Mouse (Mus musculus): Measurements from ENCODE around the gene Crat. TPM values are rescaled to one million over a fixed set of nuclear protein-coding genes. Genes with fewer than 3 reads are reported as not detected.

The Crat gene
- polyA plus RNA-seq, 1 experiment from 2014 or later = 37.4 TPM

- TF ChIP-seq CTCF (IDR thresholded peaks at IDR 0.05) (no peak), EP300 (IDR thresholded peaks at IDR 0.05) (no peak)
- 59% methylated on average over 10 of the region's 10 CpGs for WGBS
- Histone ChIP-seq H3K4me3 (ENCODE audit: low read depth, low read length) (no peak overlapping the region), H3K36me3 (ENCODE audit: insufficient read depth, low read length) (peaks cover 22% of the 10 kb centered on the region; the same call in 1 of the 2 replicates), H3K27me3 (replicated peaks; ENCODE audit: insufficient read depth, low read length) (no peaks in the 10 kb centered on the region), H3K9ac (replicated peaks; ENCODE audit: low read depth) (no peak overlapping the region), H3K4me1 (ENCODE audit: insufficient read depth, low read depth, low read length) (peaks cover 35% of the 10 kb centered on the region), H3K27ac (ENCODE audit: low read length) (peak overlapping the region; percentile 86), H3K4me2 (replicated peaks; ENCODE audit: low read depth, low read length) (no peak overlapping the region), H3K9me3 (ENCODE audit: low read length) (no peaks in the 10 kb centered on the region)
- ATAC-seq (peak; percentile 72), DNase-seq (ENCODE audit: low spot score) (peak; percentile 63)
Observed at GRCm38 (mm10) chr2:30446891-30447826, 31.5 kb upstream of the Crat start.

- Histone ChIP-seq H3K9ac (replicated peaks; ENCODE audit: low read depth) (no peak overlapping the region), H3K27ac (ENCODE audit: low read length) (peak overlapping the region; percentile 86), H3K4me3 (ENCODE audit: low read depth, low read length) (no peak overlapping the region), H3K36me3 (ENCODE audit: insufficient read depth, low read length) (peaks cover 22% of the 10 kb centered on the region; the same call in 1 of the 2 replicates), H3K4me2 (replicated peaks; ENCODE audit: low read depth, low read length) (no peak overlapping the region), H3K9me3 (ENCODE audit: low read length) (no peaks in the 10 kb centered on the region), H3K4me1 (ENCODE audit: insufficient read depth, low read depth, low read length) (peaks cover 42% of the 10 kb centered on the region), H3K27me3 (replicated peaks; ENCODE audit: insufficient read depth, low read length) (no peaks in the 10 kb centered on the region)
- WGBS = 36% methylated on average over 2 of the region's 2 CpGs
- peak; percentile 37; the same call in 1 of the 2 replicates for TF ChIP-seq EP300 (IDR thresholded peaks at IDR 0.05)
- TF ChIP-seq CTCF (IDR thresholded peaks at IDR 0.05) = no peak
- no peak; the same call in 1 of the 2 replicates for ATAC-seq
- peak; percentile 73 for DNase-seq (ENCODE audit: low spot score)
Observed at GRCm38 (mm10) chr2:30445312-30445711, 29.7 kb upstream of the Crat start.

- TF ChIP-seq EP300 (IDR thresholded peaks at IDR 0.05) (no peak), CTCF (IDR thresholded peaks at IDR 0.05) (no peak)
- no peak overlapping the region for H3K4me3 ChIP-seq (ENCODE audit: low read depth, low read length)
- ATAC-seq (no peak), DNase-seq (ENCODE audit: low spot score) (no peak)
- no peaks in the 10 kb centered on the region for H3K9me3 ChIP-seq (ENCODE audit: low read length)
- peaks cover 20% of the 10 kb centered on the region; the same call in 1 of the 2 replicates for H3K36me3 ChIP-seq (ENCODE audit: insufficient read depth, low read length)
- peak overlapping the region; percentile 98 for H3K27ac ChIP-seq (ENCODE audit: low read length)
- no peak overlapping the region for H3K4me2 ChIP-seq (replicated peaks; ENCODE audit: low read depth, low read length)
- H3K9ac ChIP-seq (replicated peaks; ENCODE audit: low read depth) = no peak overlapping the region
- peaks cover 42% of the 10 kb centered on the region for H3K4me1 ChIP-seq (ENCODE audit: insufficient read depth, low read depth, low read length)
- no peaks in the 10 kb centered on the region for H3K27me3 ChIP-seq (replicated peaks; ENCODE audit: insufficient read depth, low read length)
Observed at GRCm38 (mm10) chr2:30444450-30444849, 28.8 kb upstream of the Crat start.

GRCm38 (mm10) chr2:30444006-30444405, 28.4 kb upstream of the Crat start:
- no peak overlapping the region for H3K9ac ChIP-seq (replicated peaks; ENCODE audit: low read depth)
- H3K4me2 ChIP-seq (replicated peaks; ENCODE audit: low read depth, low read length) = no peak overlapping the region
- H3K4me1 ChIP-seq (ENCODE audit: insufficient read depth, low read depth, low read length) = peaks cover 42% of the 10 kb centered on the region

GRCm38 (mm10) chr2:30443281-30443680, 27.7 kb upstream of the Crat start:
- DNase-seq (ENCODE audit: low spot score) (no peak), ATAC-seq (no peak)
- H3K4me1 ChIP-seq (ENCODE audit: insufficient read depth, low read depth, low read length) = peaks cover 42% of the 10 kb centered on the region
- no peak for TF ChIP-seq CTCF (IDR thresholded peaks at IDR 0.05)
- TF ChIP-seq EP300 (IDR thresholded peaks at IDR 0.05) = no peak
- peaks cover 24% of the 10 kb centered on the region for H3K36me3 ChIP-seq (ENCODE audit: insufficient read depth, low read length)
- 36% methylated on average over 4 of the region's 4 CpGs for WGBS
- no peak overlapping the region for H3K9ac ChIP-seq (replicated peaks; ENCODE audit: low read depth)
- no peak overlapping the region for H3K4me3 ChIP-seq (ENCODE audit: low read depth, low read length)
- H3K4me2 ChIP-seq (replicated peaks; ENCODE audit: low read depth, low read length) = peak overlapping the region; percentile 63; the same call in 1 of the 2 replicates
- no peaks in the 10 kb centered on the region for H3K27me3 ChIP-seq (replicated peaks; ENCODE audit: insufficient read depth, low read length)
- peak overlapping the region; percentile 98 for H3K27ac ChIP-seq (ENCODE audit: low read length)
- no peaks in the 10 kb centered on the region for H3K9me3 ChIP-seq (ENCODE audit: low read length)

More at GRCm38 (mm10) chr2:30444006-30444405, 28.4 kb upstream of the Crat start:
- DNase-seq (ENCODE audit: low spot score) = peak; percentile 48
- TF ChIP-seq CTCF (IDR thresholded peaks at IDR 0.05) (no peak), EP300 (IDR thresholded peaks at IDR 0.05) (no peak)
- Histone ChIP-seq H3K4me3 (ENCODE audit: low read depth, low read length) (no peak overlapping the region), H3K9me3 (ENCODE audit: low read length) (no peaks in the 10 kb centered on the region), H3K36me3 (ENCODE audit: insufficient read depth, low read length) (peaks cover 20% of the 10 kb centered on the region), H3K27me3 (replicated peaks; ENCODE audit: insufficient read depth, low read length) (no peaks in the 10 kb centered on the region), H3K27ac (ENCODE audit: low read length) (peak overlapping the region; percentile 98)
- 43% methylated on average over 5 of the region's 5 CpGs for WGBS
- no peak for ATAC-seq

- no peak for DNase-seq (ENCODE audit: low spot score)
- Histone ChIP-seq H3K27ac (ENCODE audit: low read length) (peak overlapping the region; percentile 98), H3K4me1 (ENCODE audit: insufficient read depth, low read depth, low read length) (peaks cover 39% of the 10 kb centered on the region), H3K4me2 (replicated peaks; ENCODE audit: low read depth, low read length) (peak overlapping the region; percentile 63), H3K9ac (replicated peaks; ENCODE audit: low read depth) (peak overlapping the region; percentile 57), H3K27me3 (replicated peaks; ENCODE audit: insufficient read depth, low read length) (no peaks in the 10 kb centered on the region), H3K9me3 (ENCODE audit: low read length) (no peaks in the 10 kb centered on the region), H3K36me3 (ENCODE audit: insufficient read depth, low read length) (peaks cover 28% of the 10 kb centered on the region), H3K4me3 (ENCODE audit: low read depth, low read length) (peak overlapping the region; percentile 25)
- ATAC-seq = no peak
- 12% methylated on average over 5 of the region's 5 CpGs for WGBS
- TF ChIP-seq CTCF (IDR thresholded peaks at IDR 0.05) (no peak), EP300 (IDR thresholded peaks at IDR 0.05) (no peak)
Observed at GRCm38 (mm10) chr2:30442498-30442890, 26.9 kb upstream of the Crat start.
